ENCODE assay signal across 9 mouse cellular contexts in the genomic region with DNA sequence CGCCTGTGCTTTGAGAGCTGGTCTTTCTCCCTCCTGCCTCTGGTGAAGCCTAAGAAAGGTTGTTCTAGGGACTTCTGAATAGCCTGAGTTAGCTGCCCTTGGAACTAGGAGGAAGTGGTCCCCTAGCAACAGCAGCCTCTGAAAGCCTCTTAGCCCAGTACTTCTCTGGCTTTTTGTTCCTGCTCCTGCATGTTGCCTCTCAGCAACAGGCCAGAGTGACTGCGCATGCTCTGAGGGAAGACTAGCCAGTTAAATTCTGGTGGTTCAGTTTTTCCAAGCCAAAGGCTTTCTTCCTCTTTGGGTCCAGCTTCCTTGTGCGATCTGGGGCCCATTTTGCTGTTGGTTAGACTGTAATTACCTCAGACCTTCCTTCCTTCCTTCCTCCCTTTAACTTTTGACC.
A peak's percentile ranks its signal among the peaks of the same experiment; 100 is the strongest.
DNase-seq lines count a peak whose midpoint lies in the region; ATAC-seq and TF ChIP-seq lines count a peak whose summit lies in the region.
"Had no signal": no experiment of that assay in that cellular context is flagged by ENCODE, and none has a peak within 500 bp of the region (broad histone marks: within the 10 kb centered on the region; RNA-seq: fewer than 3 reads in every experiment).

No protein-coding gene starts in this region.

- H3K27ac ChIP-seq in forebrain, embryonic 14.5 days (ENCODE audit: low read depth, low read length), result no peak overlapping the region
- H3K27ac ChIP-seq in forebrain, embryonic 12.5 days, result no peak overlapping the region
- H3K27ac ChIP-seq in CH12.LX (ENCODE audit: insufficient read depth, low read depth), result no peak overlapping the region
- H3K27ac ChIP-seq: lung, embryonic 15.5 days had no signal

- no peaks in the 10 kb centered on the region for H3K9me3 ChIP-seq in forebrain, embryonic 14.5 days (replicated peaks; ENCODE audit: control insufficient read depth, low read length)
- H3K9me3 ChIP-seq in forebrain, embryonic 12.5 days, result no peaks in the 10 kb centered on the region
- no peaks in the 10 kb centered on the region for H3K9me3 ChIP-seq in CH12.LX (replicated peaks; ENCODE audit: low read length)
- H3K9me3 ChIP-seq: lung, embryonic 15.5 days had no signal

- H3K27me3 ChIP-seq in forebrain, embryonic 14.5 days (replicated peaks; ENCODE audit: control insufficient read depth, insufficient read depth, low read length), result no peaks in the 10 kb centered on the region
- H3K27me3 ChIP-seq in forebrain, embryonic 12.5 days, result no peaks in the 10 kb centered on the region
- H3K27me3 ChIP-seq in CH12.LX (replicated peaks), result no peaks in the 10 kb centered on the region
- H3K27me3 ChIP-seq: lung, embryonic 15.5 days had no signal

- no peaks in the 10 kb centered on the region for H3K4me1 ChIP-seq in forebrain, embryonic 14.5 days (ENCODE audit: control insufficient read depth, insufficient read depth, low read length)
- H3K4me1 ChIP-seq in forebrain, embryonic 12.5 days, result no peaks in the 10 kb centered on the region
- H3K4me1 ChIP-seq in CH12.LX (ENCODE audit: control insufficient read depth in 1 of 2, insufficient read depth in 2 of 2), result peaks cover 13 to 19% of the 10 kb centered on the region in 2 experiments
- H3K4me1 ChIP-seq: lung, embryonic 15.5 days had no signal

- H3K9ac ChIP-seq in forebrain, embryonic 14.5 days (ENCODE audit: low read length), result no peak overlapping the region
- H3K9ac ChIP-seq in forebrain, embryonic 12.5 days, result no peak overlapping the region
- H3K9ac ChIP-seq in CH12.LX (ENCODE audit: insufficient read depth, low read depth), result no peak overlapping the region
- H3K9ac ChIP-seq: lung, embryonic 15.5 days had no signal

- H3K4me2 ChIP-seq in forebrain, embryonic 14.5 days (ENCODE audit: low read length), result no peak overlapping the region
- H3K4me2 ChIP-seq in forebrain, embryonic 12.5 days, result no peak overlapping the region
- no peak overlapping the region for H3K4me2 ChIP-seq in CH12.LX (ENCODE audit: insufficient read depth, low read depth, poor library complexity, severe bottlenecking)
- H3K4me2 ChIP-seq: lung, embryonic 15.5 days had no signal

- dilution Hi-C loops in CH12.LX (cut with MboI; ENCODE audit: extremely low pct_ligation_motif_present, extremely low pct_unique_long_range_greater_than_20kb, low sequenced_read_pairs), result no loop called here

- 75% methylated on average over 3 of the region's 3 CpGs for WGBS in forebrain, embryonic 14.5 days
- WGBS in forebrain, embryonic 12.5 days, result 64% methylated on average over 3 of the region's 3 CpGs

- no peaks in the 10 kb centered on the region for H3K79me2 ChIP-seq in CH12.LX (replicated peaks; ENCODE audit: control insufficient read depth, extremely low read depth, insufficient read depth, poor library complexity, severe bottlenecking)

- no peak for TF ChIP-seq POLR2A in CH12.LX (IDR thresholded peaks at IDR 0.05; ENCODE audit: low read depth, low read length)

- TF ChIP-seq RAD21 in CH12.LX (IDR thresholded peaks at IDR 0.05; ENCODE audit: low read depth, low read length), result no peak

- in situ Hi-C loops in CH12.LX (cut with MboI; ENCODE audit: low pct_ligation_motif_present, low pct_unique_long_range_greater_than_20kb, low sequenced_read_pairs), result no loop called here

- no peak; the same call in 1 of the 2 replicates for TF ChIP-seq EP300 in CH12.LX (IDR thresholded peaks at IDR 0.05; ENCODE audit: low read length)

- H3K36me3 ChIP-seq in forebrain, embryonic 14.5 days (ENCODE audit: control insufficient read depth, insufficient read depth, low read length), result no peaks in the 10 kb centered on the region
- H3K36me3 ChIP-seq in forebrain, embryonic 12.5 days (replicated peaks), result no peaks in the 10 kb centered on the region
- H3K36me3 ChIP-seq in CH12.LX (replicated peaks in 1 of 2; ENCODE audit: control insufficient read depth in 1 of 2, insufficient read depth in 1 of 2, low read length in 1 of 2), result no peaks in the 10 kb centered on the region
- H3K36me3 ChIP-seq: lung, embryonic 15.5 days had no signal

- intact Hi-C loops in heart, postnatal 25 days (cut with DNase I), result no loop called here
- intact Hi-C loops in left cerebral cortex, postnatal 4 days (cut with DNase I), result no loop called here

- no peak overlapping the region for H3K4me3 ChIP-seq in forebrain, embryonic 14.5 days (ENCODE audit: low read depth, low read length)
- no peak overlapping the region for H3K4me3 ChIP-seq in forebrain, embryonic 12.5 days (replicated peaks)
- no peak overlapping the region for H3K4me3 ChIP-seq in CH12.LX (replicated peaks in 1 of 3; ENCODE audit: low read depth in 2 of 3, low read length in 2 of 3, poor library complexity in 1 of 3)
- H3K4me3 ChIP-seq: lung, embryonic 15.5 days had no signal

- TF ChIP-seq CTCF in CH12.LX (conservative IDR thresholded peaks at IDR 0.05 in 1 of 2, IDR thresholded peaks at IDR 0.05 in 1 of 2; ENCODE audit: low read depth in 2 of 2, low read length in 2 of 2), result no peak

- DNase-seq in forebrain, embryonic 14.5 days (ENCODE audit: low spot score), result peak; percentile 44
- DNase-seq in CH12.LX (ENCODE audit: extremely low read depth), result peak; percentile 56
- DNase-seq in heart, postnatal 25 days (ENCODE audit: low spot score), result peak; percentile 9
- peak; percentile 20 for DNase-seq in left cerebral cortex, postnatal 4 days
- peak; percentile 47 for DNase-seq in right cerebral cortex, adult 18-20 months
- no peak for DNase-seq in ovary, adult 18-20 months (ENCODE audit: low spot score)

- no peak for ATAC-seq in forebrain, embryonic 14.5 days
- ATAC-seq in forebrain, embryonic 12.5 days (ENCODE audit: low FRiP score), result no peak
- no peak for ATAC-seq in megakaryocyte-erythroid progenitor cell, adult 5-6 weeks (replicated peaks; ENCODE audit: low FRiP score, low TSS enrichment, poor library complexity, severe bottlenecking)

TF ChIP-seq in CH12.LX, 34 proteins besides CTCF, POLR2A, EP300 and RAD21:
- no peak for TF ChIP-seq MYC (IDR thresholded peaks at IDR 0.05; ENCODE audit: low read depth, low read length)
- TF ChIP-seq RCOR1 (conservative IDR thresholded peaks at IDR 0.05; ENCODE audit: low read depth, low read length), result no peak
- no peak for TF ChIP-seq SIN3A (IDR thresholded peaks at IDR 0.05; ENCODE audit: low read length)
- no peak for TF ChIP-seq USF2 (conservative IDR thresholded peaks at IDR 0.05; ENCODE audit: low read depth, low read length)
- no peak for TF ChIP-seq ELF1 (IDR thresholded peaks at IDR 0.05; ENCODE audit: low read depth, low read length)
- TF ChIP-seq TCF12 (IDR thresholded peaks at IDR 0.05; ENCODE audit: low read depth, low read length), result no peak
- TF ChIP-seq MAX (IDR thresholded peaks at IDR 0.05; ENCODE audit: low read length), result no peak
- TF ChIP-seq IRF4 (IDR thresholded peaks at IDR 0.05; ENCODE audit: low read depth, low read length), result 0 out of 2 replicates have a peak, but pooled peaks have one; percentile 10
- no peak for TF ChIP-seq HCFC1 (IDR thresholded peaks at IDR 0.05; ENCODE audit: low read depth, low read length)
- no peak for TF ChIP-seq GABPA (IDR thresholded peaks at IDR 0.05; ENCODE audit: insufficient replicate concordance, low read depth, low read length)
- TF ChIP-seq NRF1 (IDR thresholded peaks at IDR 0.05; ENCODE audit: low read depth, low read length), result peak; percentile 74
